Mouse (Mus musculus): ENCODE results near the gene Sirt4. TPM values are rescaled to one million over a fixed set of nuclear protein-coding genes. Genes with fewer than 3 reads are reported as not detected.
"Not testable (repeated sequence)": the region's sequence is repeated elsewhere in the genome, so short reads cannot be mapped to it uniquely, and the experiment has no call there.

The Sirt4 gene
- total RNA-seq, 2 experiments from 2014 or later, result 11.2 to 12.2 TPM

GRCm38 (mm10) chr5:115476107-115476727, 8.3 kb downstream of the Sirt4 start:
- DNase-seq, result no peak
- intact Hi-C loops (cut with DNase I), result no loop called here

- DNase-seq, result peak in 1 of 2 experiments; percentile 16
- intact Hi-C loops (cut with DNase I), result no loop called here
Observed at GRCm38 (mm10) chr5:115475337-115476106, 9.0 kb downstream of the Sirt4 start.

- DNase-seq, result no peak
- intact Hi-C loops (cut with DNase I), result no loop called here
Observed at GRCm38 (mm10) chr5:115474174-115474828, 10.2 kb downstream of the Sirt4 start.

- intact Hi-C loops (cut with DNase I), result no loop called here
- DNase-seq, result no peak
Observed at GRCm38 (mm10) chr5:115473191-115473590, 11.3 kb downstream of the Sirt4 start.

- intact Hi-C loops (cut with DNase I), result no loop called here
- peak in 1 of 2 experiments; percentile 38 for DNase-seq
Observed at GRCm38 (mm10) chr5:115470766-115471531, 13.6 kb downstream of the Sirt4 start.

- DNase-seq, result no peak
- intact Hi-C loops (cut with DNase I), result no loop called here
Observed at GRCm38 (mm10) chr5:115469791-115470190, 14.7 kb downstream of the Sirt4 start.

GRCm38 (mm10) chr5:115465642-115466420, 18.7 kb downstream of the Sirt4 start, which contains the start of gene Pla2g1b:
TSS of gene Pla2g1b (plus strand) at chr5:115466262.
- DNase-seq, result no peak
- intact Hi-C loops (cut with DNase I), result no loop called here

- DNase-seq, result no peak
- intact Hi-C loops (cut with DNase I), result no loop called here
Observed at GRCm38 (mm10) chr5:115464408-115465115, 20.0 kb downstream of the Sirt4 start.

GRCm38 (mm10) chr5:115458918-115459317, 25.6 kb downstream of the Sirt4 start:
- DNase-seq, result no peak
- intact Hi-C loops (cut with DNase I), result no loop called here

- intact Hi-C loops (cut with DNase I), result no loop called here
Observed at GRCm38 (mm10) chr5:115455838-115456237, 28.7 kb downstream of the Sirt4 start.

GRCm38 (mm10) chr5:115454422-115455090, 30.0 kb downstream of the Sirt4 start:
- intact Hi-C loops (cut with DNase I), result no loop called here

More at GRCm38 (mm10) chr5:115455838-115456237, 28.7 kb downstream of the Sirt4 start:
- no peak for DNase-seq

GRCm38 (mm10) chr5:115450410-115451317, 33.9 kb downstream of the Sirt4 start:
- intact Hi-C loops (cut with DNase I), result no loop called here
- DNase-seq, result no peak

More at GRCm38 (mm10) chr5:115454422-115455090, 30.0 kb downstream of the Sirt4 start:
- no peak for DNase-seq

GRCm38 (mm10) chr5:115449247-115449646, 35.3 kb downstream of the Sirt4 start:
- no peak for DNase-seq
- intact Hi-C loops (cut with DNase I), result no loop called here

GRCm38 (mm10) chr5:115447108-115447507, 37.4 kb downstream of the Sirt4 start:
- intact Hi-C loops (cut with DNase I), result no loop called here

GRCm38 (mm10) chr5:115444130-115444529, 40.4 kb downstream of the Sirt4 start:
- DNase-seq, result no peak
- intact Hi-C loops (cut with DNase I), result loop anchor here (5.0 kb wide), 1 partner anchor 142 kb away; the partner anchor contains the start of gene Dynll1

More at GRCm38 (mm10) chr5:115447108-115447507, 37.4 kb downstream of the Sirt4 start:
- no peak for DNase-seq

GRCm38 (mm10) chr5:115442663-115443062, 41.9 kb downstream of the Sirt4 start:
- DNase-seq, result not testable (repeated sequence)
- intact Hi-C loops (cut with DNase I), result loop anchor here (5.0 kb wide), 1 partner anchor 140 kb away; the partner anchor contains the start of gene Dynll1

GRCm38 (mm10) chr5:115441205-115441849, 43.2 kb downstream of the Sirt4 start:
- intact Hi-C loops (cut with DNase I), result loop anchor here (1.0 to 5.0 kb wide), 2 partner anchors 82 to 139 kb away; partner anchors contain the start of gene Dynll1
- DNase-seq, result peak; percentile 51 to 53
